Mouse (Mus musculus): ENCODE measurements around the gene Dock10.

The Dock10 gene

DNA sequence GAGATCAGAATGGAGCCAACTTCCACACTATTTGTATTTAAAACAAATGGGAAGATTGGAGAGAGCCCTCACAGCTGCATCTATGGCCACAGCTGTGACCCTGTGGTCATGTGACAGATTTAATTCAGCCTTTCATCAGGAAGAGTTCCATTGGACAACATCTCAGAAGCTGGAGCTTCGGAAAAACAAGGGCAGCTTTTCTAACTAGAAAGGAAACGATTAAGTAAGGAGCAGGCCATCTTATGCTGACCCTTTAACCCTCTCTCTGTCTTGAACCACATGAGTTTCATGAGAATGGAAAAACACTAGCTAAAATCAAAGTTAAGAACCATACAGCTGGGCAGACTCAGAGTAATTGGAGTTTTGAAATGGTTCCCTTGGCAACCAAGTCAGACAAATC, 101.9 kb downstream of the Dock10 start:
- no peak for DNase-seq (ENCODE audit: low read depth)

- DNase-seq (ENCODE audit: low read depth): no peak
Observed at GRCm38 (mm10) chr1:80655854-80656253, 102.5 kb downstream of the Dock10 start.

DNA sequence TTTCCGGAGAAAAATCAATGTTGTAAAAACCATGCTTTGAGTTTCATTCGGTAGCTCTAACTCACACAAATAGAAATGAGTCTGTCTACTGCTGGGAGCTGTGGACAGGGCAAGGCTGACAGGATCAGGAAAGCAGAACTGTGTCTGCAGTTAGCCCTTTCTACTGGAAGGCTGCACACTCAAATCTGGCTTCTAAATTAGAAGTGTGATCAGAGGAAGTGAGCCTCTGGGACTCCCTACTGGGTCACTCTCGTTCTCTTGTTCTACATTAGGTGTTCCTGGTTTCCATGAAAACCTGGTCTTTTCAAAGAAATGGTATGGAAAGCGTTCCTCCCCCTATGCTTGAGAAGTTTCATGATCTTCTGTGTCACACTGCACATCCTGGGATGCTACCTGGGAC, 103.1 kb downstream of the Dock10 start:
- DNase-seq (ENCODE audit: low read depth): no peak

GRCm38 (mm10) chr1:80654177-80654576, 104.2 kb downstream of the Dock10 start:
- no peak for DNase-seq (ENCODE audit: low read depth)

GRCm38 (mm10) chr1:80652803-80653202, 105.5 kb downstream of the Dock10 start:
- no peak for DNase-seq (ENCODE audit: low read depth)

GRCm38 (mm10) chr1:80652083-80652482, 106.2 kb downstream of the Dock10 start:
- no peak for DNase-seq (ENCODE audit: low read depth)

GRCm38 (mm10) chr1:80646602-80647001, 111.7 kb downstream of the Dock10 start:
- DNase-seq (ENCODE audit: low read depth): peak; percentile 91

- DNase-seq (ENCODE audit: low read depth): peak; percentile 56
Observed at GRCm38 (mm10) chr1:80643866-80644451, 114.4 kb downstream of the Dock10 start.

- DNase-seq (ENCODE audit: low read depth): peak; percentile 89
Observed at GRCm38 (mm10) chr1:80641832-80642231, 116.5 kb downstream of the Dock10 start.

GRCm38 (mm10) chr1:80641288-80641687, 117.0 kb downstream of the Dock10 start:
- DNase-seq (ENCODE audit: low read depth): no peak

DNA sequence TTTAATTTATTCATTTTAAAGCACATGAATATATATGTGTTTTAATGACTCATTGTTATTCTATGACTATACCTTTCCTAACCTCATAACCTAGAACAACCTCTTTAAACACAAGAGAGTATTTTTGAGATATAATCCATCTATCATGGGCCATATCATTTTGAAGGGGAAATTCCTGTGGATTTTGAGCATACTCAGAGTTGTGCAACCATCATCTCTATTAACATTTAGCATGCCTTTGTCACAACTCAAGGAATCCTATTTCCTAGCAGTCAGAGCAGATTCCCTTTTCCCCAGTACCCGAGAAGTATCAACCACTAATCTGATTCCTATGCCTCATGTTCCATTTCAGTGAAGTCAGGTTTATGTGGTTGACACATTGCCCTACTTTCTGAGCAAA, 118.8 kb downstream of the Dock10 start:
- no peak for DNase-seq (ENCODE audit: low read depth)

GRCm38 (mm10) chr1:80637214-80637705, 121.1 kb downstream of the Dock10 start:
- peak; percentile 76 for DNase-seq (ENCODE audit: low read depth)

- DNase-seq (ENCODE audit: low read depth): no peak
Observed at GRCm38 (mm10) chr1:80635825-80636224, 122.5 kb downstream of the Dock10 start.

DNA sequence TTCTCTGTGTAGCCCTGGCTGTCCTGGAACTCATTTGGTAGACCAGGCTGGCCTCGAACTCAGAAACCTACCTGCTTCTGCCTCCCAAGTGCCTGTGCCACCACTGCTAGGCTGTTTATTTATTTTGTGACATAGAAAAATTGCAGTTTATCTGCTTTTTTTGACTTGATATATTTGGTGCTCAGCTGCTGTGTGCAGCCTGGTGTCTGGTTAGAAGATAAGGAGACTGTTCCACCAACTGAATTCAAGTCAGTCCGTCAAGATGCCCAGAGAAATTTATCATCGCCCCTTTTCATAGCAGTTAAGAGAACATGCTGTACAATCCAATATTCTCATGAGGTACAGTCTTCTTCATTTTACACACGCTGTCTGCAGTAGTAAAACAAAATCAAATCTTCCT, 124.8 kb downstream of the Dock10 start:
- DNase-seq (ENCODE audit: low read depth): no peak

GRCm38 (mm10) chr1:80630179-80631149, 127.9 kb downstream of the Dock10 start:
- no peak for DNase-seq (ENCODE audit: low read depth)

GRCm38 (mm10) chr1:80628054-80628453, 130.3 kb downstream of the Dock10 start:
- peak; percentile 64 for DNase-seq (ENCODE audit: low read depth)

DNA sequence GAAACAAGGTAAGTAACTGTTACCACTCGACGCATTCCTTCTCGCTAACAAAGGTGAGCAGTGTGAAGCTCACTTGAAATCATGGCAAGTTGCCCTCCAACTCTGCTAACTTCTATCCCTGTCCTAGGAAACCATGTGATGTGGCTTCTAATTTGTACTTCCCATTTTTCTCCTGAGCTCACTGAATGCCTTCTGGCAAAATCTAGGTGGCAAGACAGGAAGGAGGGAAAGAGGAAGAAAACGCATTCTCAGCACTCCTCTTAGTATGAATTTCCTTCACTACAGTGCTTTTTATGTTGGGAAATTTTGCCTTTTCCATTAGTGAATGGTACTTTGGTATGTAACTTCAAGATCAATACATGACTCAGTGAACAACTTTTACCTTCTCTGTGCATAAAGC, 131.5 kb downstream of the Dock10 start:
- no peak for DNase-seq (ENCODE audit: low read depth)

DNA sequence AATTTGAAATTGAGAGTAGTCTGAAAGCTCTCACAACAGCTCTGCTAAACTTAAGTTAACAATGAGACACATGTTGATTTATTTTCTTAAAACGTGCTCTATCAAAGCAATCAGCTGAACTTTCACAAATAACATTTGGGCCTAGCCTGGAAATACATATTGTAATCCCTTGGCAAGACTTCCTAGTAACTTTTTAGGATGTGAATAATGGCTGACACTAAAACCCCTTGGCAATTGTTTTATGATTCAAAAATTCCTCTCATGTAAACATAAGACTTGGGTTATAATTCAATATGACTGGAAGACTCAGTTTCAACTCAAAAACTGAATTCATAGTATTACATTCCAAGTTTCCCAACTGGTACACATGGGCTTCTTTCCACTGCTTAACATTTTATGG, 133.0 kb downstream of the Dock10 start:
- no peak for DNase-seq (ENCODE audit: low read depth)

- DNase-seq (ENCODE audit: low read depth): no peak
Observed at GRCm38 (mm10) chr1:80624552-80624951, 133.8 kb downstream of the Dock10 start.

GRCm38 (mm10) chr1:80622646-80623045, 135.7 kb downstream of the Dock10 start:
- DNase-seq (ENCODE audit: low read depth): no peak

GRCm38 (mm10) chr1:80619100-80619499, 139.2 kb downstream of the Dock10 start:
- DNase-seq (ENCODE audit: low read depth): no peak

DNA sequence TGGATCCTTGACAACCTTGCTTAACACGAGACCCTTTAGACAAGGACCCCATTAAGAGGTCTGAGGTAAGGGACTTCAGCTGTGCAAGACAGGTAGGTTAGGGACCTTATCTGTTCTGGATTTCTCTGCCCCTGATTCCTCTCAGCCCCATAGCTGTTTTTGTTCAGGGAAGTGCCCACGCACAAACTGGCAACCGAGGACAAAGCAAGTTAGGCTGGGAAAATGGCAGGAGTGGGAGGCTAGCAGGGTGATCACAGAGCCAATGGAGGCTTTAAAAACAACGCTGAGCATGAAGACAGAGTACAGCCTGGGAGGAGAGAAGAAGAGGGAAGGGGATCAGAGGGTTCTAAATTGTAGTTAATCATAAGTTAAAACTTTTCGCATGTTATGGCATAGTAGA, 141.7 kb downstream of the Dock10 start:
- no peak for DNase-seq (ENCODE audit: low read depth)

GRCm38 (mm10) chr1:80614750-80615149, 143.6 kb downstream of the Dock10 start:
- no peak for DNase-seq (ENCODE audit: low read depth)

Data from 416B (cell line).